Mouse (Mus musculus): Measurements from ENCODE around the gene Tssk4. TPM values are rescaled to one million over a fixed set of nuclear protein-coding genes. Genes with fewer than 3 reads are reported as not detected.

The Tssk4 gene
- polyA plus RNA-seq, 1 experiment: 0.67 TPM

DNA sequence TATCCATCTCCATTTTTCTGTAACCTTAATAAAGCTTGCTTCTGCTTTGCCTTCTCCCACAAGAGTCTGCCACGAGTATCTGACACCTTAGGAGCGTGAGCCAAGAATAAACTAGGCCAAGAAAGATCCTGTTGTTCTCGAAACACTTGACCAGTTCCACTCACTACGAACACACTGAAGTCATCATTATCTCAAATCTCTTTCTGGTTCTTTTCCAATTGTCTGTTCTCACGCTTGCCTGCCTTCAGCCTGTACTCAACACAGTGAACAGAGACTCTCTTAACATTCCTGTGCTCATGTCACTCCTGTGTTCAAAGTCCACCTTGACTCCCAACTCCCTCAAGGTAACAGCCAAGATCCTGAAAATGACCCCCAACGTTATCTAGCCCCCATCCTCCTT is 36.6 kb upstream of the Tssk4 start:
- no peak overlapping the region for H3K27ac ChIP-seq (ENCODE audit: insufficient read depth, low read depth, low read length)
- peaks cover 11% of the 10 kb centered on the region; the same call in 1 of the 2 replicates for H3K4me1 ChIP-seq (ENCODE audit: control insufficient read depth, insufficient read depth, low read length)
- peak; percentile 71 for DNase-seq
- H3K27me3 ChIP-seq (replicated peaks; ENCODE audit: control insufficient read depth, insufficient read depth, low read length): no peaks in the 10 kb centered on the region
- WGBS: 37% methylated on average over 6 of the region's 6 CpGs
- no peak overlapping the region for H3K4me3 ChIP-seq (ENCODE audit: insufficient read depth, low read depth, low read length)
- peaks cover 5% of the 10 kb centered on the region for H3K36me3 ChIP-seq (ENCODE audit: control insufficient read depth, insufficient read depth, low read length)
- TF ChIP-seq POLR2A (IDR thresholded peaks at IDR 0.05; ENCODE audit: low read depth, low read length) (no peak), CTCF (conservative IDR thresholded peaks at IDR 0.05; ENCODE audit: insufficient read depth, insufficient read length, low read depth, low read length) (no peak)

DNA sequence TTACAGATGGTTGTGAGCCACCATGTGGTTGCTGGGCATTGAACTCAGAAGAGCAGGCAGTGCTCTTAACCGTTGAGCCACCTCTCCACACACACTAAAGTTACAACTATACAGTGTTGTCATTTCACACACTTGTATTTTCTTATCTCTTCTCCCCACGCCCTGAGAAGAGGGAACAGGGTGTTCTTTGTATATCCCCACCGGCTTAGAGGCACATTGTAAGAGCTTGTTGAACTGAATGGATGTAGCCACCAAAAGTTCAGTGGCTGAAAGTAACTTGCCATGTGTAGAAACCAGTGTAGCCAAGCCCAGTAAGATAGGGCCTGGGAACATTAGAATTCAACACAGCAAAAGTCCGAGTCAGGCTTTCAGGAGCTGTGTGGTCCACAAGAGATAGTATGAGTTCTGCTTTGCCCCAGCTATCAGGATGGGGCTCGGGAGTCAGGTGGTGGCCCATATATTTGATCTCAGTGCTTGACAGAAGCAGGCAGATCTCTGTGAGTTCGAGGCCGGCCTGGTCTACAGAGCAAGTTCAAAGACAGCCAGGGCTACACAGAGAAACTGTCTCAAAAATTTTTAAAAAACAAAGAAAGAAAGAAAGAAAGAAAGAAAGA is 35.3 kb upstream of the Tssk4 start:
- H3K4me3 ChIP-seq (ENCODE audit: insufficient read depth, low read depth, low read length): no peak overlapping the region
- 92% methylated on average over 7 of the region's 7 CpGs for WGBS
- DNase-seq: no peak
- H3K4me1 ChIP-seq (ENCODE audit: control insufficient read depth, insufficient read depth, low read length): peaks cover 11% of the 10 kb centered on the region; the same call in 1 of the 2 replicates
- H3K27me3 ChIP-seq (replicated peaks; ENCODE audit: control insufficient read depth, insufficient read depth, low read length): no peaks in the 10 kb centered on the region
- H3K27ac ChIP-seq (ENCODE audit: insufficient read depth, low read depth, low read length): no peak overlapping the region
- no peaks in the 10 kb centered on the region for H3K36me3 ChIP-seq (ENCODE audit: control insufficient read depth, insufficient read depth, low read length)
- no peak for TF ChIP-seq CTCF (conservative IDR thresholded peaks at IDR 0.05; ENCODE audit: insufficient read depth, insufficient read length, low read depth, low read length)
- no peak for TF ChIP-seq POLR2A (IDR thresholded peaks at IDR 0.05; ENCODE audit: low read depth, low read length)

DNA sequence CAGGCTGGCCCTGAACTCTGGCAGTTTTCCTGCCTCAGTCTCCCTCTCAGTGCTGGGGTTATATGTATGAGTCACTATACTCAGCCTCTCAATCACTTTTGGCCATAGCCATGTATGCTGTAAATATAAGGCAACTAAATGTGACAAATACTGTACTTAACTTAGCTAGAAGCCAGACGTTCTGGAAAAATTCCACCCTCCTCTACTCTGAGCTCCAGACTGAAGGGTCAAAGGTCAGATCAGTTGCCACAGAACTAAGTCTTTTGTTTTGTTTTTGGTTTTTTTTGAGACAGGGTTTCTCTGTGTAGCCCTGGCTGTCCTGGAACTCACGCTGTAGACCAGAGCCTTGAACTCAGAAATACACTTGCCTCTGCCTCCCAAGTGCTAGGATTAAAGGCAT is 34.1 kb upstream of the Tssk4 start:
- DNase-seq: peak; percentile 26
- peaks cover 11% of the 10 kb centered on the region; the same call in 1 of the 2 replicates for H3K4me1 ChIP-seq (ENCODE audit: control insufficient read depth, insufficient read depth, low read length)
- H3K27ac ChIP-seq (ENCODE audit: insufficient read depth, low read depth, low read length): no peak overlapping the region
- WGBS: 49% methylated on average over 2 of the region's 2 CpGs
- H3K36me3 ChIP-seq (ENCODE audit: control insufficient read depth, insufficient read depth, low read length): no peaks in the 10 kb centered on the region
- TF ChIP-seq CTCF (conservative IDR thresholded peaks at IDR 0.05; ENCODE audit: insufficient read depth, insufficient read length, low read depth, low read length) (no peak), POLR2A (IDR thresholded peaks at IDR 0.05; ENCODE audit: low read depth, low read length) (no peak)
- H3K4me3 ChIP-seq (ENCODE audit: insufficient read depth, low read depth, low read length): no peak overlapping the region
- H3K27me3 ChIP-seq (replicated peaks; ENCODE audit: control insufficient read depth, insufficient read depth, low read length): no peaks in the 10 kb centered on the region

DNA sequence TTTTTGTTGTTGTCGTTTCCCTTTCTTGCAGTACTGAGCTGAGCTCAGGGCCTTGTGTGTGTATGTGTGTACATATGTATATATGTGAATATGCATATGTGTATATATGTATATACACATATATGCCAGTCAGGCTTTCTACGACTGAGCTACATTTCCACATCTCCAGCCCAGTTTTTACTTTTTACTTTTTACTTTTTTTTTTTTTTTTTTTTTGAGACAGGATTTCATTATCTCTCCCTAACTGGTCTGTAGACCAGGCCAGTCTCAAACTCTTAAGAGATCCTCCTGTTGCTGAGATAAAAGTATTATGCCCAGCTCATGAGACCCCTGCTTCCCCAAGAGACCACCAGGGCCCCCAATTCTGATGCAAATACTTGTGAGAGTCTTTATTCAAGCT is 33.1 kb upstream of the Tssk4 start:
- H3K27me3 ChIP-seq (replicated peaks; ENCODE audit: control insufficient read depth, insufficient read depth, low read length): no peaks in the 10 kb centered on the region
- H3K27ac ChIP-seq (ENCODE audit: insufficient read depth, low read depth, low read length): no peak overlapping the region
- no peak for DNase-seq
- no peaks in the 10 kb centered on the region for H3K36me3 ChIP-seq (ENCODE audit: control insufficient read depth, insufficient read depth, low read length)
- WGBS: 74% methylated on average over 2 of the region's 2 CpGs
- peaks cover 11% of the 10 kb centered on the region; the same call in 1 of the 2 replicates for H3K4me1 ChIP-seq (ENCODE audit: control insufficient read depth, insufficient read depth, low read length)
- no peak overlapping the region for H3K4me3 ChIP-seq (ENCODE audit: insufficient read depth, low read depth, low read length)
- TF ChIP-seq CTCF (conservative IDR thresholded peaks at IDR 0.05; ENCODE audit: insufficient read depth, insufficient read length, low read depth, low read length) (no peak), POLR2A (IDR thresholded peaks at IDR 0.05; ENCODE audit: low read depth, low read length) (no peak)

DNA sequence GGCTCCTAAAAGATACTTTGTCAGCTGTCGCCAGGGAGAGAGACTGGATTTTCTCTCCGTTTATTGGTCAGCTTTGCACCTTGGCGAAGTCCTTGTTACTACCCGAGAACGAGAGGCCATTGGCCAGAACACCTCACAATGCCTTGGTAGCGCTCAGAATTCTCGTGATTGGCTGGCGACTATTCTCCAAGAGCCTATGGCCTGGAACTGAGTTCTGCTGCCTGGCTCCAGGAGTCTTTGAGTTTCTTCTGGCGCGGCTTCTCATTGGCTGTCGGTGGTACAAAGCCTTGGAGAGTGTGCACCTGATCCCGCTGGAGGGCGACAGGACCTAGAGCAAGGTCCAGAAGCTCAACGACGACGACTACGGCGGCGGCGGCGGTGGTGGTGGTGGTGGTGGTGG is 32.2 kb upstream of the Tssk4 start, which contains the start of gene Rec8:
Rec8 (plus strand) TSS at position 216 of the 400 bp plus-strand sequence.
- Histone ChIP-seq H3K27me3 (replicated peaks; ENCODE audit: control insufficient read depth, insufficient read depth, low read length) (no peaks in the 10 kb centered on the region), H3K27ac (ENCODE audit: insufficient read depth, low read depth, low read length) (peak within 1 kb of the TSS; percentile 19; the same call in 1 of the 2 replicates), H3K36me3 (ENCODE audit: control insufficient read depth, insufficient read depth, low read length) (no peaks in the 10 kb centered on the region), H3K4me1 (ENCODE audit: control insufficient read depth, insufficient read depth, low read length) (peaks cover 8% of the 10 kb centered on the region; the same call in 1 of the 2 replicates), H3K4me3 (ENCODE audit: insufficient read depth, low read depth, low read length) (peak within 1 kb of the TSS; percentile 34; the same call in 1 of the 2 replicates)
- WGBS: 26% methylated on average over 21 of the region's 21 CpGs
- TF ChIP-seq CTCF (conservative IDR thresholded peaks at IDR 0.05; ENCODE audit: insufficient read depth, insufficient read length, low read depth, low read length): no peak; the same call in 1 of the 2 replicates
- no peak for TF ChIP-seq POLR2A (IDR thresholded peaks at IDR 0.05; ENCODE audit: low read depth, low read length)
- peak; percentile 69 for DNase-seq

DNA sequence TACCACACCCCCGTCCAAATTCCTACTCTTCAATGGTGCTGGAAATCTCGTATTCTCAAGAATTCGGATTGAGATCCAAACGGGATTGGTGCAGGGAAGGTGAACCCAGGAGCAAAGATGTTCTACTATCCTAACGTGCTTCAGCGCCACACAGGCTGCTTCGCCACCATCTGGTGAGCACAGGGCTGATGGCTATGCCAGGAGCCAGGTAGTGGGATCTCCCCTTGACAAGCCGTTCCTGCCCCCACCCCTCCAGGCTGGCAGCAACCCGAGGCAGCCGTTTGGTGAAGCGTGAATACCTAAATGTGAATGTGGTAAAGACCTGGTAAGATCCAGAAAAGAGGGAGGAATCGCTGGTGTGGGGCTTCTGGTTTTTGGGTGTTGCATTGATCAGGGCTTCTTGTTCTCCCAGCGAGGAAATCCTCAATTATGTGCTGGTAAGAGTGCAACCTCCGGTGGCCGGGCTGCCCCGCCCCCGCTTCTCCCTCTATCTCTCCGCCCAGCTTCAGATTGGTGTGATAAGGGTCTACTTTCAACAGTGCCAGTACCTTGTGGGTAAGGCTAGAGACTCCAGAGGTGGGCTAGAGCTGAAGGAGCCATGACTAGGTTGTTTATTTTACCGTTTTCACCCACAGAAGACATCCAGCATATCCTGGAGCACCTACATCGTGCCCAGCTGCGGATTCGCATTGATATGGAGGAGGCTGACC is 31.3 kb upstream of the Tssk4 start:
- Histone ChIP-seq H3K27ac (ENCODE audit: insufficient read depth, low read depth, low read length) (0 out of 2 replicates have a peak overlapping the region, but pooled peaks have one; percentile 16), H3K27me3 (replicated peaks; ENCODE audit: control insufficient read depth, insufficient read depth, low read length) (no peaks in the 10 kb centered on the region), H3K36me3 (ENCODE audit: control insufficient read depth, insufficient read depth, low read length) (no peaks in the 10 kb centered on the region), H3K4me1 (ENCODE audit: control insufficient read depth, insufficient read depth, low read length) (peaks cover 1% of the 10 kb centered on the region; the same call in 1 of the 2 replicates), H3K4me3 (ENCODE audit: insufficient read depth, low read depth, low read length) (peak overlapping the region; percentile 34; the same call in 1 of the 2 replicates)
- DNase-seq: no peak
- 39% methylated on average over 22 of the region's 22 CpGs for WGBS
- TF ChIP-seq POLR2A (IDR thresholded peaks at IDR 0.05; ENCODE audit: low read depth, low read length): no peak
